Mouse (Mus musculus): ENCODE measurements around the gene Kmt2b.

DNA sequence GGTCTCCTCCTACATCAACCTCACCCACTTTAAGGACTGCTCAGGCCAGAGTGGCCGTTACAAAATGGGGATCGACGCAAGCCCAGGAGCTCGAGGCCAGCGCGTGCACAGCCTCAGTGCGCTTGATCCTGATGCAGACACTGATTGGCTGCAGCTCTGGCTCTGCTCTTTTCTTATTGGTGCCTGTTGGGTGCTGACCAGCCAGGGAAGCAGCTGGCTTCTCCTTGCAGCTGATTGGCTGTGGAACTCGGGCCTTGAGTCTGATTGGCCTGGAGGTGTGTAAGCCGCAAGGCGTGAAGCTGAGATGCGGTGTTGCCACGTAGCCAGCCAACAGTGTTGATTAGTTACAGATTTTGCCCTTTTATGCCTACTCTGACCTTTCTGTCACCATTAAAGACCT is 10.3 kb upstream of the Kmt2b start, which contains the start of gene Zbtb32:
- TF ChIP-seq POLR2AphosphoS5 (IDR thresholded peaks at IDR 0.05; ENCODE audit: borderline replicate concordance, low read depth, low read length) = no peak
- TF ChIP-seq EP300 (IDR thresholded peaks at IDR 0.05; ENCODE audit: low read depth in 1 of 2, low read length in 2 of 2) = no peak
- TF ChIP-seq SMC3 (IDR thresholded peaks at IDR 0.05; ENCODE audit: low read depth, low read length) = no peak
- TF ChIP-seq CTCF (IDR thresholded peaks at IDR 0.05 in 2 of 3, conservative IDR thresholded peaks at IDR 0.05 in 1 of 3; ENCODE audit: control insufficient read depth in 1 of 3, insufficient read depth in 1 of 3, low read depth in 2 of 3, low read length in 3 of 3, poor library complexity in 1 of 3, severe bottlenecking in 1 of 3) = no peak
- TF ChIP-seq USF2 (IDR thresholded peaks at IDR 0.05; ENCODE audit: borderline replicate concordance in 1 of 2, insufficient read depth in 1 of 2, low read depth in 1 of 2, low read length in 2 of 2) = no peak
- no peak for TF ChIP-seq KAT2A (conservative IDR thresholded peaks at IDR 0.05; ENCODE audit: low read depth, low read length)
- no peak for TF ChIP-seq POLR2A (IDR thresholded peaks at IDR 0.05; ENCODE audit: control insufficient read depth in 1 of 2, insufficient read depth in 1 of 2, low read depth in 1 of 2, low read length in 2 of 2, poor library complexity in 1 of 2)
- TF ChIP-seq GATA1 (IDR thresholded peaks at IDR 0.05; ENCODE audit: low read depth, low read length) = no peak
